Mouse (Mus musculus): ENCODE results near the gene Pak7.

GRCm38 (mm10) chr2:136350459-136350858 is 37.3 kb downstream of the Pak7 start:
- no peak for TF ChIP-seq POLR2A (IDR thresholded peaks at IDR 0.05; ENCODE audit: insufficient read length, low read depth)
- TF ChIP-seq MYOD1 (IDR thresholded peaks at IDR 0.05; ENCODE audit: control insufficient read depth in 1 of 3, insufficient read length in 2 of 3, low read depth in 2 of 3) = no peak
- no peak for TF ChIP-seq POLR2AphosphoS2 (IDR thresholded peaks at IDR 0.05; ENCODE audit: insufficient read length, low read depth)
- TF ChIP-seq CEBPB (IDR thresholded peaks at IDR 0.05; ENCODE audit: insufficient read depth, poor library complexity, severe bottlenecking) = no peak
- no peak for TF ChIP-seq TCF12 (IDR thresholded peaks at IDR 0.05; ENCODE audit: insufficient read depth, poor library complexity, severe bottlenecking)
- no peak for TF ChIP-seq USF1 (IDR thresholded peaks at IDR 0.05; ENCODE audit: low read depth)
- no peak for TF ChIP-seq MAX (IDR thresholded peaks at IDR 0.05; ENCODE audit: low read depth)

Measured in myocyte (in vitro differentiated cells).